Mouse (Mus musculus) olfactory bulb, adult 2 months (tissue): Measurements from ENCODE around the gene Arl4a.

Source experiments
- CTCF ChIP-seq: fragments of 200-500 bp; IDR thresholded peaks from 2 replicates; pipeline ENCODE4 v1.5.1; 2012; ENCODE audit warnings: low read depth, mild to moderate bottlenecking, low read length, moderate library complexity; ENCODE audit not compliant: insufficient read depth
- POLR2A ChIP-seq: fragments of 200-500 bp; IDR thresholded peaks from 2 replicates; pipeline ENCODE4 v1.6.1; 2012; ENCODE audit warnings: mild to moderate bottlenecking, low read depth, low read length, moderate library complexity; ENCODE audit not compliant: insufficient read depth

GRCm38 (mm10) chr12:39975829-39976340 is 61.9 kb downstream of the Arl4a start:
- no peak for TF ChIP-seq CTCF
- no peak for TF ChIP-seq POLR2A
